Mouse (Mus musculus) adrenal gland, postnatal 25 days (tissue): ENCODE measurements around the gene Hormad1. TPM values are rescaled to one million over a fixed set of nuclear protein-coding genes. Genes with fewer than 3 reads are reported as not detected.
"Not testable (repeated sequence)": the region's sequence is repeated elsewhere in the genome, so short reads cannot be mapped to it uniquely, and the experiment has no call there.

Experiments used
- DNase-seq: peaks from one replicate; pipeline ENCODE4 v3.0.0; 2021; ENCODE audit warnings: mixed read lengths
- long read RNA-seq: library from polyadenylated mRNA; stranded (forward); transcript quantifications from one replicate; pipeline ENCODE4 v2.0.0, GENCODE M21; 2021
- total RNA-seq: library from RNA; stranded (reverse); gene quantifications from 2 replicates; pipeline ENCODE4 v1.2.3, GENCODE M21; 2021

The Hormad1 gene
- not detected in 2 replicates for total RNA-seq
- long read RNA-seq = 0 reads

- DNase-seq = no peak
Measured at GRCm38 (mm10) chr3:95559437-95559836, at the start of gene Hormad1. TSS of gene Hormad1 (plus strand) at chr3:95559677.

GRCm38 (mm10) chr3:95511611-95512180 lies 47.8 kb upstream of the Hormad1 start:
- peak; percentile 14 for DNase-seq

- no peak for DNase-seq
Measured at GRCm38 (mm10) chr3:95516614-95517041, 42.8 kb upstream of the Hormad1 start.

GRCm38 (mm10) chr3:95517493-95517898 lies 42.0 kb upstream of the Hormad1 start:
- DNase-seq = peak; percentile 60

DNA sequence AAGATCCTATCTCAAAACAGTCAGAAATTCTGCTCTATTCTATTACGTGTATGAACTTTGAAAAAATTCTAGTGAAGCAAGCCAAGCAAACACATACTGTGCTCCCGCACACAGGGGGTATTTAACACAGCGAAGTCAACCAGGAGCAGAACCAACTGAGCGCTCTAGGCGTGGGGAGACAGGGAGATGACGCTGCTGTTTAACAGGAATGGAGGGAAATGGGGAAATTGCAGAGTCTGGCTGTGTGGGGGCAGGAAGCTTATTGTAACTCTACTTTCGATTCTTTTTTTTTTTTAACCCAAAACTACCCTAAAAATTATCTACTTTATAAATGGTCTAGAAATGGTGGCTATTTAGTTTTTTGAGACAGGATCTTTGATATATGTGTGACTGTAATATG lies 40.6 kb upstream of the Hormad1 start:
- no peak for DNase-seq

DNA sequence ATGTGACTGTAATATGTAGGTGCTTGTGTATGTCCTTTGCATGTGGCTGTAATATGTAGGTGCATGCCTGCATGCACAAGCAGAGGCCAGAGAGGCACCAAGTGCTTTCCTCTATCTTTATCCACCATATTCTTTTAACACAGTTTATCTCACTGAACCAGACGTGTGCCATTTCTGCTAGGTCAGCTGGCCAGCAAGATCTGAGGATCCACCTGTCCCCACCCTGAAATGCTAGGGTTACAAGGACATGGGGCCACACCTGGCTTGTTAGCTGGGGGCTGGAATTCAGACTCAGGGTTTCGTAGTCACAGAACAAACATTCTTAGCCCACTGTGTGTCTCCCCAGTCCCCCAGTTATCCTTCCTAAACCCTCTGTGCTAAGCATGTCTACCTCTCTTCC lies 40.2 kb upstream of the Hormad1 start:
- DNase-seq = no peak

DNA sequence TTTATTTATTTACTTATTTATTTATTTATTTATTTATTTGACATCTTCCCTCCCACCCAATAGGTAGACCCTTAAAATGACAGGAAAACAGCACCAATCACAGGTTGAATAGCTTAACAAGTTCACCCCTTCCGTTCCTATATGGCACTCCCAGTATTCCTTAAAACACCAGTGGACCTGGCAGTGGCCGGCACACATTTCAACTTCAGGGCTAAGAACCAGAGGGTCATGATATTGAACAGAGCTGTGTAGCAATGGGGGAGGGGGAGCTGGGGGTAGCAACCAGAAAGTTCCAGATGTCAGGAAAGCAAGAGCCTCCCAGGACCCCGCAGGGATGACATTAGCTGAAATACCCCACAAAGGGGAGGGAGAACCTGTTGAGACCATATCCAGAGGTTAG lies 39.4 kb upstream of the Hormad1 start:
- DNase-seq = no peak

DNA sequence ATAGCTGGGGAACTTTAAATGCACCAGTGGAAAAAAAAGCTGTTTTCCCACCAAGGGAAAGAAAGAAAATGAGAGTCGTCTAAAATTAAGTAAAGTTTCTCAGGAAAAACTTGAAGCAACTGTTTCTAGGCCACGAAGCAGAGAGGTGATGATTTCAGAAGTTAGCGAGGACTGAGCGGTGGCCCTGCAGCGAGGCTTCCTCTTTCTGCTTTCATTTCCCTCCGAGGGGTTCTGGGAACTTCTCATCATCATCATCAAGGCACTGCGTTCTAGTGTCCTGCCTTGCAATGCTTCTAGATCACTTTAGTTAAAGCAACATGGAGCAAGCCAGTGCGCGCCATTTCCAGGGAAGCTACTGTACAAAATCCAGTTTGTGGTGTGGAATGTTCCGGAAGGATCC lies 38.3 kb upstream of the Hormad1 start:
- no peak for DNase-seq

- DNase-seq = no peak
Measured at GRCm38 (mm10) chr3:95523662-95524061, 35.8 kb upstream of the Hormad1 start.

- DNase-seq = no peak
Measured at GRCm38 (mm10) chr3:95524673-95525072, 34.8 kb upstream of the Hormad1 start.

GRCm38 (mm10) chr3:95526111-95526510 lies 33.4 kb upstream of the Hormad1 start:
- DNase-seq = no peak

DNA sequence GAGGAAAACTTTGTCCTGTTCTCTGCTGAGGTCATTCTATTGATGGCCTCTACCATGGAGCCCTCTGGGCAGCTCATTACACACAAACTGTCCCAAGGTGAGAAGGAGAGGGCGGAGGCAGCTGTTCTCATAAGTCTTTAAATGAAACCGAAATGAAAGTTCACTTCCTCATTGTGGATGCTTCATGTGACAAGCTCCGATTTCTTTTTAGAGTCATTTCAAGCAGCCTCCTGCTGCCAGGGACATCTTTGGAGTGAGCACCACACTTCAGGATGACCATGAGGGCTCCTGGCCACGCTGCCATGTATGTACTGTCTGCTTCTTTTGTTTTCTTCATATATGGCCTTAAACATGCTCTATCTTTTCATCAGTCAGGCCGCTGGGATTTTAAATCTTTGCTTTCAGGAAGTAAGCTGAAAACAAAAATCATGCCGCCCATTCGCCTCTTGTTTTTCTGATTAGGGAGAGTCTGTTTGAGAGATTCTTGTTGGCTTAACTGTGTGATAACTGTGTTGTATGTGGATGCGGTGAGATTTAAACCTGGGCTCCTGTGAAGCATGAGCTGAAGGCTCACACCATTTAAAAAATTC lies 32.8 kb upstream of the Hormad1 start, which contains the start of gene Ctss:
Ctss (plus strand) TSS at position 165 of the 590 bp plus-strand sequence.
- no peak for DNase-seq

- no peak for DNase-seq
Measured at GRCm38 (mm10) chr3:95529814-95530213, 29.7 kb upstream of the Hormad1 start.

- DNase-seq = no peak
Measured at GRCm38 (mm10) chr3:95531025-95531424, 28.5 kb upstream of the Hormad1 start.

- DNase-seq = no peak
Measured at GRCm38 (mm10) chr3:95533364-95533763, 26.1 kb upstream of the Hormad1 start.

DNA sequence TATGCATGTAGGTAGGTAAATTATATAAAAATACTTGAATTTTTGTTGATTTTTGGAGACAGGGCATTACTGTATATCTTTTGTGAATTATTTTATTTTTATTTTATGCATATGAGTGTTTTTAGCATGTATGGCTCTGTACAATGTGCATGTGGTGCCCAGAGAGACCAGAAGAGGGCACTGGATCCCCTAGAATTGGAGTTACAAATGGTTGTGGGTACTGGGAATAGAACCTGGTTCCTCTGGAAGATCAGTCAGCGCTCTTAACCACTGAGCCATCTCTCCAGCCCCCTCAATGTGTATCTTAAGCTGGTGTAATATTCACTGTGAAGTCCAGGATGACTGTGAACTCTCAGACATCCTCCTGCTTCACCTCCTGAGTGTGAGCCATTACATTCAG lies 24.6 kb upstream of the Hormad1 start:
- no peak for DNase-seq

DNA sequence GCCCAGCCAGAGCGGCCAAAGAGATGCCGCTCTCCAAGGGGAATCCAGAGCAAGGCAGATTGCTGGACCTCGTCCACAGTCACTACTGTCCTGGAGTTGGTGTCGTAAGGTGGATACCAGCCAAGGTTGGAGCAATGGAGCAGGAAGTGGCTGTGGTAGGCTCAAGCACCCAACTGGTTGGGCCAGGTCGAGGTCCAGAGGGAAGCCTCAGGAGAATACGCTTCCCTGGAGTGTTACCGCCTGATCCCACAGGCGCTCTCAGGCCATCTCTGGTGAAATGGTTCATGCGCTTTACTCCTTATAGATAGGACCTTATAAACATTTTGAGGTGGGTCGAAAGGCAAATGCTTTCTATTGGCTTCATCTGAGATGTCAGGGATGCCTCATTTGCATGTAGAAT lies 20.5 kb upstream of the Hormad1 start:
- no peak for DNase-seq

DNA sequence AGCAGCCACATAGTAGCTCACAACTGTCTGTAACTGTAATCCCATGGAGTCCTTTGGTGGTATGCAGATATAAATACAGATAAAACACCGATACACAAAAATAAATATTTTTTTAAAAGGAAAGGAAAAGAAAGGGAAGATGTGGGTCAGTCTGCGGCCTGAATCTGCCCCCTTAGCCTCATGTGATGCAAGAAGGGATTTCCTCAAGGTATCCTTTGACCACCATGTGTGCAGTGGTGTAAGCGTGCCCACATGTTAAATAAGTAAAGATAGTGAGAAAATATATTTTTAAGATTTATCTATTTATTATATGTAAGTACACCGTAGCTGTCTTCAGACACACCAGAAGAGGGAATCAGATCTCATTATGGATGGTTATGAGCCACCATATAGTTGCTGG lies 19.6 kb upstream of the Hormad1 start:
- no peak for DNase-seq

- not testable (repeated sequence) for DNase-seq
Measured at GRCm38 (mm10) chr3:95541186-95541585, 18.3 kb upstream of the Hormad1 start.

- DNase-seq = no peak
Measured at GRCm38 (mm10) chr3:95542171-95542570, 17.3 kb upstream of the Hormad1 start.

- DNase-seq = no peak
Measured at GRCm38 (mm10) chr3:95542981-95543380, 16.5 kb upstream of the Hormad1 start.

DNA sequence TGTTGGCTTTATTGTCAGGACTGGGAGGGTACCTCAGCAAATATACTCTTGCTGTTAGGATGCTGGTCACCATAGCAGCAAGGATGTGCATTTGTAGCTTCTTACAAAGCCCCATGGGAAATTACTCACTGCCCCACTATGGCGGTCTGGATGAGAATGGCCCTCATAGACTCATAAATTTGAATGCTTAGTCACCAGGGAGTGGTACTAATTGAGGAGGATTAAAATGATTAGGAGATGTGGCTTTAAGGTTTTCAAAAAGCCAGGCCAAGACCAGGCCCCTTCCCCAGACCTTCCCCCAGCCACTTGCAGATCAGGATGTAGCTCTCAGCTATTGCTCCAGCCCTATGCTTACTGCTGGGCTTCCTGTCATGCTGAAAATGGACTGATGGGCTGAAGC lies 9.3 kb upstream of the Hormad1 start:
- DNase-seq = no peak

GRCm38 (mm10) chr3:95553986-95554385 lies 5.5 kb upstream of the Hormad1 start:
- DNase-seq = no peak

- no peak for DNase-seq
Measured at GRCm38 (mm10) chr3:95560738-95561137, 1.3 kb downstream of the Hormad1 start.
